Comparison of ENCODE assay signal across 12 mouse cellular contexts in the genomic region with DNA sequence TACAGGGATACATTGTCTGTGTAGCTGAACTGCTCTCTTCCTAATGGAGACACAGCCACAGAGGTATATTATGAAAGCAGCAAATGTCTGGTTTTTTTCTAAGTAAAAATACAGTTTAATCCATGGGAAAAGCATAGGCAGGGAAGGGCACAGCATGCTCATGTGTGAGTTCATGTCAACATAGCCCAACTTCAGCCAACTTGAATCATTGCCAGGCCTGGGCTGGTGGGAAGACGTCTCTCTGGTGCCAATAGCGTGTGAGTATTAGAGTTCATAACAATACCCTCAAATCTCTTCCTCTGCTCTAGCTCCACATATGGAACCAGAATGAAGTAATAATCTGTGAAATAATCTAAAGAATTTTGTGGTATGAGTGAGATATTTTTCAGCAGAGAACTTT.
DNase-seq lines count a peak whose midpoint lies in the region.
"Had no signal": no experiment of that assay in that cellular context is flagged by ENCODE, and none has a peak within 500 bp of the region (broad histone marks: within the 10 kb centered on the region; RNA-seq: fewer than 3 reads in every experiment).

No protein-coding gene starts in this region.

- peak; percentile 81 to 84 for DNase-seq in cerebellum, postnatal 14 days
- DNase-seq in cerebellum, adult 9-11 months: no peak
- DNase-seq in heart, postnatal 4 days: peak; percentile 17
- DNase-seq in heart, postnatal 25 days (ENCODE audit: low spot score): no peak
- peak; percentile 8 for DNase-seq in lung, postnatal 14 days
- no peak for DNase-seq in lung, adult 18-20 months
- no peak for DNase-seq in right cerebral cortex, postnatal 14 days
- DNase-seq: adrenal gland, adult 8-10 months; B cell, adult 2 months; gastrocnemius, adult 2 months; right cerebral cortex, postnatal 25 days; thymus, adult 2 months had no signal

- intact Hi-C loops in heart, postnatal 25 days (cut with DNase I): no loop called here

Comparison
In these comparisons a context has a peak if more than half of its experiments do, and no peak if none do; other contexts are left out.
1. DNase-seq: peak in cerebellum, postnatal 14 days (2 of 2), heart, postnatal 4 days (single experiment) and lung, postnatal 14 days (single experiment); none in cerebellum, adult 9-11 months (single experiment), heart, postnatal 25 days (single experiment), lung, adult 18-20 months (0 of 2) and right cerebral cortex, postnatal 14 days (single experiment).